Mouse (Mus musculus): ENCODE measurements around the gene Mapt. TPM values are rescaled to one million over a fixed set of nuclear protein-coding genes. Genes with fewer than 3 reads are reported as not detected.
A peak's percentile ranks its signal among the peaks of the same experiment; 100 is the strongest.

Mapt gene
- polyA plus RNA-seq, 2 experiments, result 1.8 to 2.6 TPM

DNA sequence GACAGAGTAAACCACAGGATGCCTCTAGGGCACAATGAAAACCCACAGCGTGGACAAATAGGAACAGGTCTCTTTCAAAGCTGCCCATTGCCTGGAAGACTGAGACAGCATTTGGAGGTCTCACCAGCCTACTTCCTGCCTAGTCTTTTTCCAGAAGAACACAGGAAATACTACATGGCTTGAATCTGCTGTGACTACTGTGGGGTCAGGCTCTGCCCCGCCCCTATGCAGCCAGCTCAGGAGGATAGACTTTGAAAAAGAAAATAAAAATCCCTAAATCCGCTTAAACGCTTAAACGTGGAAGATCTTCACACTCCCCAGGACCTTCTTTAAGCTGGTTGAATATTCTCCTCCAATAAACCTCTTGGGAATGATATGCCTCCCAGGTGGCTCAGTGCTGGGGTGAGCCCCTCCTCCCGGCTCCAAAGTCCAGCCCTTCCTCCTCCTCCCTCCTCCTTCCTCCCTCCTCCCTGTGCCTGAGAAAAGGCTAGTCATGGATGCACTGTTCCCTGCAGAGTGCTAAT lies 15.0 kb downstream of the Mapt start:
- TF ChIP-seq POLR2A (IDR thresholded peaks at IDR 0.05; ENCODE audit: borderline replicate concordance, extremely low read depth, insufficient read depth, insufficient read length), result no peak
- H3K36me3 ChIP-seq (ENCODE audit: control insufficient read depth, insufficient read depth, low read length), result no peaks in the 10 kb centered on the region
- no peaks in the 10 kb centered on the region for H3K4me1 ChIP-seq (ENCODE audit: control insufficient read depth, insufficient read depth, low read length)
- DNase-seq (ENCODE audit: low spot score) (no peak), ATAC-seq (ENCODE audit: low FRiP score, low read depth) (no peak)
- no peak overlapping the region for H3K9ac ChIP-seq (ENCODE audit: low read depth, low read length, severe bottlenecking)
- no peak overlapping the region for H3K27ac ChIP-seq (replicated peaks; ENCODE audit: low read depth, low read length)
- no peaks in the 10 kb centered on the region for H3K27me3 ChIP-seq (ENCODE audit: control insufficient read depth, insufficient read depth, low read length)
- peak overlapping the region; percentile 17; the same call in 1 of the 2 replicates for H3K4me2 ChIP-seq (replicated peaks; ENCODE audit: low read depth, low read length, severe bottlenecking)
- 12% methylated on average over 6 of the region's 6 CpGs for WGBS
- no peaks in the 10 kb centered on the region for H3K9me3 ChIP-seq (ENCODE audit: control insufficient read depth, low read length)
- H3K4me3 ChIP-seq (replicated peaks; ENCODE audit: low read length), result no peak overlapping the region

- Histone ChIP-seq H3K4me3 (replicated peaks; ENCODE audit: low read length) (no peak overlapping the region), H3K27ac (replicated peaks; ENCODE audit: low read depth, low read length) (no peak overlapping the region), H3K27me3 (ENCODE audit: control insufficient read depth, insufficient read depth, low read length) (no peaks in the 10 kb centered on the region), H3K4me1 (ENCODE audit: control insufficient read depth, insufficient read depth, low read length) (no peaks in the 10 kb centered on the region), H3K4me2 (replicated peaks; ENCODE audit: low read depth, low read length, severe bottlenecking) (no peak overlapping the region), H3K9me3 (ENCODE audit: control insufficient read depth, low read length) (no peaks in the 10 kb centered on the region), H3K9ac (ENCODE audit: low read depth, low read length, severe bottlenecking) (no peak overlapping the region), H3K36me3 (ENCODE audit: control insufficient read depth, insufficient read depth, low read length) (no peaks in the 10 kb centered on the region)
- no peak for TF ChIP-seq POLR2A (IDR thresholded peaks at IDR 0.05; ENCODE audit: borderline replicate concordance, extremely low read depth, insufficient read depth, insufficient read length)
- ATAC-seq (ENCODE audit: low FRiP score, low read depth) (no peak), DNase-seq (ENCODE audit: low spot score) (no peak)
- WGBS, result 74% methylated on average over 6 of the region's 6 CpGs
These were observed 16.0 kb downstream of the Mapt start for GRCm38 (mm10) chr11:104247141-104247717.

DNA sequence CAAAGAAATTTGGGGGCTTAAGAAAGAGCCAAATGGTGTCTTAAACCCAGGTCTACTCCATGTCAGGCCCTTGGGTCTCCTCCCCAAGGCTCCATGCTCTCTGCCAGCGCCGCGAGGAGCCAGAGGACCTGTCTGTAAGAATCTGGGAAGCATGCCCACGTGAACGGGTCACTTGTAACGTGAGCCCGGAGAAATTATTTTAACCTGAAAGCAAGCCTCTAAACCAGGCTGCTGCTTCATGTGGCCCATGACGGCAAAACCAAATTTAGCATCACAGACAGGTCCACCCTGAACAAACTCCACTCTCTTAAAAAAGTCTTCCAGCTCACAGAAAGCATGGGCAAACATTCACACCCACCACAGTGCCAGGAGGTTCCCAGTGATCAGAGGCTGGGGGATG lies 18.2 kb downstream of the Mapt start:
- no peak overlapping the region for H3K27ac ChIP-seq (replicated peaks; ENCODE audit: low read depth, low read length)
- ATAC-seq (ENCODE audit: low FRiP score, low read depth) (no peak), DNase-seq (ENCODE audit: low spot score) (peak; percentile 15)
- no peak overlapping the region for H3K4me2 ChIP-seq (replicated peaks; ENCODE audit: low read depth, low read length, severe bottlenecking)
- H3K9ac ChIP-seq (ENCODE audit: low read depth, low read length, severe bottlenecking), result no peak overlapping the region
- H3K4me3 ChIP-seq (replicated peaks; ENCODE audit: low read length), result no peak overlapping the region
- no peak for TF ChIP-seq POLR2A (IDR thresholded peaks at IDR 0.05; ENCODE audit: borderline replicate concordance, extremely low read depth, insufficient read depth, insufficient read length)
- no peaks in the 10 kb centered on the region for H3K9me3 ChIP-seq (ENCODE audit: control insufficient read depth, low read length)
- no peaks in the 10 kb centered on the region for H3K4me1 ChIP-seq (ENCODE audit: control insufficient read depth, insufficient read depth, low read length)
- no peaks in the 10 kb centered on the region for H3K27me3 ChIP-seq (ENCODE audit: control insufficient read depth, insufficient read depth, low read length)
- 32% methylated on average over 8 of the region's 8 CpGs for WGBS
- H3K36me3 ChIP-seq (ENCODE audit: control insufficient read depth, insufficient read depth, low read length), result no peaks in the 10 kb centered on the region

DNA sequence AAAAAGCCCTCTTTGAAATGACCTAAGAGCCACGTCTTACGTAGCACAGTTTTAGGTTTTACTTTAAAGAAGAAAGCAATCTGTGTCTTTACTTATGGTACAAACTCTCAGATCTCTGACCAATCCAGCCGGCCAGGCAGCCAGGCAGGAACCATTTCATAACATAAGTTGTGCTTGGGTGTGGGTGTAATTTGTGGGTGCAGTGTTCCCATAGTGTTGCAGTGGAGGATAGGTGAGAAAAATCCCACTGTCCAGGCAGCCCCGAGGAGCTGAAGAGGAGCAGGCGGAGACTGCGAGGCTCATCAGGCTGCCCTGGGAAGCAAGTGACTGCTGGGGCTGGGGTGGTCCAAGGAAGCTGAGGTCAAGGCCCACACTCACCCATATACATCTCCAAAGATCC lies 19.9 kb downstream of the Mapt start:
- Histone ChIP-seq H3K4me1 (ENCODE audit: control insufficient read depth, insufficient read depth, low read length) (no peaks in the 10 kb centered on the region), H3K9ac (ENCODE audit: low read depth, low read length, severe bottlenecking) (no peak overlapping the region), H3K4me3 (replicated peaks; ENCODE audit: low read length) (no peak overlapping the region), H3K9me3 (ENCODE audit: control insufficient read depth, low read length) (no peaks in the 10 kb centered on the region), H3K36me3 (ENCODE audit: control insufficient read depth, insufficient read depth, low read length) (no peaks in the 10 kb centered on the region), H3K4me2 (replicated peaks; ENCODE audit: low read depth, low read length, severe bottlenecking) (no peak overlapping the region), H3K27ac (replicated peaks; ENCODE audit: low read depth, low read length) (no peak overlapping the region), H3K27me3 (ENCODE audit: control insufficient read depth, insufficient read depth, low read length) (no peaks in the 10 kb centered on the region)
- ATAC-seq (ENCODE audit: low FRiP score, low read depth) (no peak), DNase-seq (ENCODE audit: low spot score) (no peak)
- no peak for TF ChIP-seq POLR2A (IDR thresholded peaks at IDR 0.05; ENCODE audit: borderline replicate concordance, extremely low read depth, insufficient read depth, insufficient read length)
- 55% methylated on average over 6 of the region's 6 CpGs for WGBS

GRCm38 (mm10) chr11:104252094-104252493 lies 20.9 kb downstream of the Mapt start:
- no peak overlapping the region for H3K4me2 ChIP-seq (replicated peaks; ENCODE audit: low read depth, low read length, severe bottlenecking)
- WGBS, result 72% methylated on average over 3 of the region's 3 CpGs
- H3K4me1 ChIP-seq (ENCODE audit: control insufficient read depth, insufficient read depth, low read length), result no peaks in the 10 kb centered on the region
- no peaks in the 10 kb centered on the region for H3K27me3 ChIP-seq (ENCODE audit: control insufficient read depth, insufficient read depth, low read length)
- TF ChIP-seq POLR2A (IDR thresholded peaks at IDR 0.05; ENCODE audit: borderline replicate concordance, extremely low read depth, insufficient read depth, insufficient read length), result no peak
- no peak overlapping the region for H3K9ac ChIP-seq (ENCODE audit: low read depth, low read length, severe bottlenecking)
- DNase-seq (ENCODE audit: low spot score) (no peak), ATAC-seq (ENCODE audit: low FRiP score, low read depth) (no peak)
- no peaks in the 10 kb centered on the region for H3K36me3 ChIP-seq (ENCODE audit: control insufficient read depth, insufficient read depth, low read length)
- H3K27ac ChIP-seq (replicated peaks; ENCODE audit: low read depth, low read length), result no peak overlapping the region
- H3K4me3 ChIP-seq (replicated peaks; ENCODE audit: low read length), result no peak overlapping the region
- H3K9me3 ChIP-seq (ENCODE audit: control insufficient read depth, low read length), result no peaks in the 10 kb centered on the region

Measured in limb, embryonic 14.5 days (tissue).